Mouse (Mus musculus) left cerebral cortex, postnatal 36 days (tissue): ENCODE measurements around the gene Adamtsl3. TPM values are rescaled to one million over a fixed set of nuclear protein-coding genes. Genes with fewer than 3 reads are reported as not detected.

Source experiments
- DNase-seq, 2 experiments: peaks; one replicate each; pipeline ENCODE4 v3.0.0; 2021 to 2022; ENCODE audit warnings: low spot score in 2 of 2, mixed read lengths in 1 of 2
- intact Hi-C: fragments of 180-260 bp; cut with DNase I; formaldehyde crosslinking; loops from one replicate; pipeline ENCODE4 v1.15.1; 2025
- total RNA-seq, 2 experiments: library from RNA; stranded (reverse); gene quantifications; 2 replicates each; pipeline ENCODE4 v1.2.3; 2021

Adamtsl3 gene
- total RNA-seq, 2 experiments from 2014 or later: 0.86 to 1.4 TPM

DNA sequence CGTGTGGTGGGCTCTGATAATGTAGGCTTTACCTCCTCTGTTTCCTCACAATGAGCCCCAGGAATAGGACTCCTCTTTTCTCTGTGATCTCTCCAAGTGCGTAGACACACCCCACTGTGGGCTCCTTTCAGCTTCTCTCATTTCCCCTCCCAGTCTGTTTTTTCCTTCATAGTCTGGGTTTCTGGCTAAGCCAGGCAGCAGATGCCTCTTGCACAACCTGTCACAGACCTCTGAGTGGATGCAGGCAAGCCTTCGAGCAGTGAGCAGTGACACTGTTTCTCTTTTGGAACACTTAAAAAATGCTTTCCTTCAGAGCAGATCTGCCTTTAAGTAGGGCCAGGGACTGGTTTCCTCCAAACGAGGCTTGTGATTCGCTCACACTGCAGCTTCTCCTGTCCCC, 24.2 kb downstream of the Adamtsl3 start:
- intact Hi-C loops: no loop called here
- no peak for DNase-seq

DNA sequence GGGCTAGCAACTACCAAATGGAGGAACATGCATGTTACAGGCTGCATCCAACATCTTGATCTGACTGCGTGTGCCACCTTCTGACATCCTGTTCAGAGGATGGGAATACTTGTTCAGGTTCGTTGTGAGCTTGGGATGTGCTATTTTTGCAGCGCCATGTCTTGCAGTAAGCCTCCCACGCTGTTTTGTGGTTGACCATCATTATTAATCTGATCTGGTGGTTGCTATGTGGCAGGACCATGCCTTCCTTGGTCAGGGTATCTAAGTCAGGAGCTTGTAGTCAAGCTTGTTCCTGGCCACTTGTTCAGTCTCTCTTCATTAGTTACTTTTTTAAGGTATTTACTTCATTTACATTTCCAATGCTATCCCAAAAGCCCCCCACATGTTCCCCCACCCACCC, 24.7 kb downstream of the Adamtsl3 start:
- intact Hi-C loops: no loop called here
- DNase-seq: no peak

DNA sequence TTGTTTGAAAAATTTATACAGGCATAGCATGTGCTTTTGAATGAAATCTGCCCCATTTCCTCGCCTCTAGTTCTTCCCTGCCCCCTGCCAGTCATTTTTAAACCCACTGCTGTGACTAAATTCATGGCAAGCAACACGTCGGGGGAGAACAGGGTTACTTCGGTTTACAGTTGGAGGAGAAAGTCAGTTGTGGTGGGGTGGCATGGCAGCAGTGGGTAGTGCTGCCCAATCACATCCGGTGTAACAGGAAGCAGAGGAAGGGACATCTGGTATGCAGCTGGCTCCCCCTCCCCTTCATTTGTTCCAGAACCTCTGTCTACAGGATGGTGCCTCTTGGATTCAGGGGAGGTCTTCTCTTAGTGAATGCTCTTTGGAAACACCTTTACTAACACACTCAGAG, 25.6 kb downstream of the Adamtsl3 start:
- no peak for DNase-seq
- intact Hi-C loops: no loop called here

DNA sequence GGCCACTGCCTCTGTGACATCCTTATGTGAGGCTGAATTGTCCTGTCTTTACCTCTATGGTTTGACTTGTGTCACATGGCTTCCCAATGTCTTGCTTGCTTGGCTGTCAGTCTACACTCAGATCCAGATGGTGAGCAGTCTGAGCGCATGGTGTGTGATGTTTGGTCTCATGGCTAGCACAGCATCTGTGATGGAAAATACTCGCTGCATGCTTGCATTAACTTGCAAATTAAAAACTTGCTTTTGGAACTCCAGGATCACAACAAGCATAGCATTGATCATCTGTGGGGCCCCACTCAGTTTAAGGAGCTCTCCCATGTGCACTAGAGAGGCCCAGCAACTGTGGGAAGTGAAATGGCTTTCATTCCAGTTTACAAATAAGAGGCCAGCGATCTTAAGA, 29.1 kb downstream of the Adamtsl3 start:
- intact Hi-C loops: no loop called here
- no peak for DNase-seq

DNA sequence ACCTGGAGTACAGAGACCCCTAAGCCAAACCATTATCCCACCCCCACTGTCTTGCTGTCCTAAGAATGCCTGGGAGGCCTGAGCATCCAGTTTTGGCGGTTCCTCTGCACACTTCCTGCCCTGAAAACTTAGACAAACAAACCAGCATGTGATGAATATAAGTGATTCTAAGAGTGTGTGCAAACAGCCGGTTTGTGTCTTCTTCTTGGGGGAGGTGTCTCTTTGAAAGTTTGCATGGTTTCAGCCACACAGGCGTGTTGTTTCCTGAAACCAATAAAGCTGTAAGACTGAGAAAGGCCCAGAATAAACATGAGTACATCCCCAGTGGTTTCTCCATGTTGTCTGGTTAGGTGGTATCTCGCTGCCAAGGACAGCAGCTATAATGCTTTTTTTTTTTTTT, 30.6 kb downstream of the Adamtsl3 start:
- no peak for DNase-seq
- intact Hi-C loops: no loop called here

DNA sequence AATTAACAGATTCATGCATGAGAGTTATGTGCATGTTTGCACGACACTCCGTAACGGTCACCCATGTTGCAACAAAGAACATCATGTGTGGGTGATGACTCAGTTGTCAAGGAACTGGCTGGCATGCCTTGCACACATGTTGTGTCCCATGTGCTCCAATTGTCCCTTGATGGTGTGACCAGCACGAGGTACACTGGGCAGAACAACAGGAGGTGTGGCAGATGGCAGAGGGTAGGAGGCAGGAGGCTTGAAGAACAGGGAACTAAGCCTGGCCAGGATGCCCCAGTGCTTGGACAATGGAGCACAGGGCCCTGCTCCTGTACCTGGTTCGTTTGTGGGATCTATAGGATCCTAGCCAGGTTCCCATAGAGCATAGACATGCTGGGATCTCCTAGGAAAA, 31.0 kb downstream of the Adamtsl3 start:
- intact Hi-C loops: no loop called here
- no peak for DNase-seq

DNA sequence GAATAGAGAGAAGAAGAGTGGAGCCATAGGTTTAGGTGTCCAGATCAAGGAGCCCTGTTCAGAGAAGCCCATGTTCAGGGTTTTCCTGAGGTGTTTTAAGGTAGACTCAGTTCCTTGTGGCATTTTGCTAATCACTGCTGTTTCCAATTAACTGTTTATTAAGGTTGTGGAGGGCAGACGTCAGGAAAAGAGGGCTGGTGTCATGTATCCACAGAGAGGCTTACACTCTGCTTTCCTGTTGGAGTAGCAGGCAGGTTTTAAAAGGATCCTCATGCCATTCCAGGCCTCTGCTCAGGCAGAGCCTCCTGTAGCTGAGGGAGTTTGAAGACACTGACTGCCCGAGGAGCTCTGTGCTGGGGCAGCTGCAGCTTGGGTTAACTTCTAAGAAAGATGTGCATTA, 32.6 kb downstream of the Adamtsl3 start:
- DNase-seq: no peak
- intact Hi-C loops: no loop called here

DNA sequence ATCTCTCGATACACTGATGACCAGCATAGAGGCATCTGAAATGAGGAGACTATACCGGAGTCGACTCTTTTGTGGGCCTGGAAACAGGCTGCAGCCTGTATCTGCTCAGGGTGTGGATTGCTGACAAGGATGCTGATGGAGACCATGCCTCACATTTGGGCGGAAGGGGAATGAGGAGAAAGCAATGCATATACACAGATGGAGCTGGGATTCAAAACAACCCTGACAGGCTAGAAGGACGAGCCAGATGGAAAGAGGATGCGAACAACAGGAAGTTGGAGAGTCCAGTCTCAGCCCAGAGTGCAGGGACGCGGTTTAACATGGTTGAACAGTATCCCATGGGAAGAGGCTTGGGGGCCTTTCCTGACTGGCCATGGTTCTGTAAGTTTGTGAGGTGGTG, 34.6 kb downstream of the Adamtsl3 start:
- no peak for DNase-seq
- intact Hi-C loops: no loop called here

DNA sequence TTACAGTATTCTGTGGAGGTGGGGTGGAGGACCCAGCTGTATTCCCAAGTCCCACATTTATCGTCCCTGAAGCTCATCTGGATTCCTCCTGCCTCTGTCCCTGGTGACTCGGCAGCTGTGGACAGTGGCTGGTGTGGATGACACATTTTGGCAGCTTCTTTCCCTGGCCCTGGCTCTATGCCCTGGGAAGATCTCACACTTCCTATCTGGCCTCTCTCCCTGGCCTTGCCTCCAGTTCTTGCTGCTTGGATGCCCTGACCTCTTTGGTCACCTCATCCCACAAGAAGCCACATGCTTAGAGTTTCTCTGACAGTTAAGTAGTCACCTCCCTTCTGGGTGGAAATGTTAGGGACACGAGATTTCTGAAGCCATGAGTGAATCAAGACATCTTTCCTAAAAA, 35.9 kb downstream of the Adamtsl3 start:
- no peak for DNase-seq
- intact Hi-C loops: no loop called here

DNA sequence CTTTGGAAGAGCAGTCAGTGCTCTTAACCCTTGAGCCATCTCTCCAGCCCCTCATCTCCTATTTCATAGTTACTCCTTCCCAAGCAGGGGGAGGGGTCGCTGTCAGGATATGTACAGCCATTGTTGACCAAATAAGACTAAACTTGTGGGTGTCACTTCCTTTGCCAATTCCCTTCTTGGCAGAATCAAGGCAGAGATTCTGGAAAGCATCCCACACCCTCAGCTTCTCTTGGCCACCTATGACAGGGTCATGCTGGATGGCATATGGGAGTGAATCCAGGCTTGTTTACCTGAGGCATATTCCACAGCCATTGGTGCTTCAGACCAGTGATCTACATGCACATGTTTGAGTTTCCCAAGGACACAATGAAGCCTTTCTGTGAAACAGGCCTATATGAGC, 42.8 kb downstream of the Adamtsl3 start:
- no peak for DNase-seq
- intact Hi-C loops: no loop called here

DNA sequence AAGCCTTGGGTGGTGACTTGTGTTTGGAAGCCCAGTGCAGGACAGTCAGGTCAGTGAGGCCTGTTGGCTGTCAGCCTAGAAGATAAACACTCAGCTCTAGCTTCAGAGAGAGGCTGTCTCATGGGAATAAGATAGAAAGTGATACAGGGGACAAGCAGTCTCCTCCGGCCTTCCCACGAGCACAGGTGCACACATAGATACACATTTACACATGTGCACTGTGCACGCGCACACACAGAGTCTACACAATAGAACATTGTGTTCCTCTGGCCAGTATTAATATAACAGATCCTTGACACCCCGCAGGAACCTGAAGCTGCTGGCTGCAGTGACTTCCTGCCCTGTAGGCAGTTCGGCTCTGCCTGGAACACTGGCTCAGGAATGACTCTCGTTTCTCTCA, 44.3 kb downstream of the Adamtsl3 start:
- no peak for DNase-seq
- intact Hi-C loops: no loop called here

DNA sequence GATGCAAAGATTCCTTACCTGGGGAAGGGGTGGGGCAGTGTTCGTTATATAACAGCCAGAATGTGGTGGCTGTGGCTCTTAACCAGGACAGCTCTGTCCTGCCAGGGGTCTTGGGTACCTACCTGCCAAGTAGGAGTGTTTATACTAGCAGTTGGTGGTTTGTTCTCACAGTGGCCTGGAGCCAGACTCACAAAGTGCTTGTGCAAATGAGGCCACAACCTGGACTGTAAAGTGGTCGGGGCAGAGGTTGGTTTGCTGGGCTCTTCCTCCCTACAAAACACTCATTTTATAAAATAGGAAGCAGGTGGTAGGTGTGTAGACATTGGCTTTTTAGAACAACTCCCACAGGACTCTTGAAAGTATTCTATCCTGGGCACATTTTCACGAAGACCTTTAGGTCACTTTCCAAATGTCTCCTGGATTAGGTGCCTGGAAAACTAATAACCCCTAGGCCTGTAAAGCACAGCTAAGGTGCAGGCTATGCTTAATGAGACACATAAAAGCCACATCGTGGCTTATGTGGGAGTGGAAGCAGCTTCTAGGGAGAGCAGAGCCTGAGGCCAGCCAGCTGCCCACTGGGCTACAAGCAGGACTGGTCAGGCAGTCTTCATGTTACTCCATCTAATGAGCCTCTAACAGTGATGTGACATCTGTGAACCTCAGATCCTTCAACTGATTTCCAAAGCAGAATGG, 47.5 kb downstream of the Adamtsl3 start:
- intact Hi-C loops: no loop called here

DNA sequence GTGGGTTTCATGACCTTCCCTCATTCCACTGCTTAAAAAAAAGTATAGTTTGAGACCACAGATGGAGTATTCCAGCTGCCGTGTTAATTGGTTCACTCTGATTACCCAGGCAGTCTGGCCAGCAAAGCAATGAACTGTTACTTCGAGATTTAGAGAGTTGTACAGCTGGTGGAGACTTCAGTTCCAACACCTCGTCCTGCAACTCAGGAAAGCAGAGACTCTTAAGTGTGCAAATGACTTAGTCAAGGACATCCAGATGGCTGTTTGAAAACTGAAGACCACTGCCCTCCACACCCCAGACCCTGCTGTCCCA, 48.0 kb downstream of the Adamtsl3 start:
- no peak for DNase-seq
- intact Hi-C loops: no loop called here

More for the DNA sequence above, 47.5 kb downstream of the Adamtsl3 start:
- DNase-seq: no peak

DNA sequence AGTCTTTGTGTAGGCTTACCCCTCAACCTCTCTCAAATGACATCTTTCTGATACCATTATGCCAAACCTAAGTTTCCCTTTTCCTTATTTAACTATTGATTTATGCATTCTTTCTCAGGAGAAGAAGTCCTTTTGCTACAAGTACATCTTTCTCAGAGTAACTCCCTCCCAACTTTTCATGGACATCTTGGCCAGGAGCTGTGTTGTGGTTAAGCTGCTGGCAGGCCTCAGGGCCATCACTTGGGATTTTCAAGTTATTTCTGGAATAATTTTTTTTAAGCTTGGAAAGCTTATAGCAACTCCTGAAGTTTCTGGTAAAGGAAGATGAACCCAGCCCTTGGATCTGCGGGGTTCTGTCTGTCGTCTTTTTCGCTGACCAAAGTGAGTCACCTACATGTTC, 51.6 kb downstream of the Adamtsl3 start:
- no peak for DNase-seq
- intact Hi-C loops: no loop called here

DNA sequence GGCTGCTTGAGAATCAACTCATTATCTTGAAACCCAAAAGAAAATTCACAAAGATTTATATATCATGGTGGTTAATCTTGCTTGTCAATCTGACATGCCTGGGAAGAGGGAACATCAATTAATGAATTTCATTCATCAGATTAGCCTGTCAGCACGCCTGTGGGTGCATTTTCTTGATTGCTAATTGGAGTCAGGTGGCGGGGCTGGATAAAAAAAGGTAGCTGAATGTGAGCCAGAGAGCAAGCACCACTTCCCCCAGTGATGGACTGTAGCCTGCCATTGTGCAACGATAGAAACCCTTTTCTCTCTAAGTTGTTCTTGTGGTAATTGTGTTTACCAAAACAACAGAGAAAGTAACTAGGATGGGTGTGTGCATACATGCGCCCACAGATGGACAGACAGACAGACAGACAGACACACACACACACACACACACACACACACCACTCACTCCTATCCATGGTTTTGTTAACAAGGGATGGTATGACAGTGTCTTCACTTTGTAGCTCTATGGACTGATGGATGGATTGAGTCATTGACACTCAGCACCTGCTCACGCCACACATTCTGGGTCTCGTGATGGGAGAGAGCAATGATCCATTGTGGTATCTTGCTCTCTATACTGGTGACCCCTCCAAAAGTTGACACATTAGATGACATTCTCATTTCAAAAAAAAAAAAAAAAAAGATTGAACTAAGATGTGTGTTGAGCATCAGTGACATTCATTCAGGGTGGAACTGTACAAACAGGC, 59.1 kb downstream of the Adamtsl3 start:
- intact Hi-C loops: no loop called here
- DNase-seq: no peak

DNA sequence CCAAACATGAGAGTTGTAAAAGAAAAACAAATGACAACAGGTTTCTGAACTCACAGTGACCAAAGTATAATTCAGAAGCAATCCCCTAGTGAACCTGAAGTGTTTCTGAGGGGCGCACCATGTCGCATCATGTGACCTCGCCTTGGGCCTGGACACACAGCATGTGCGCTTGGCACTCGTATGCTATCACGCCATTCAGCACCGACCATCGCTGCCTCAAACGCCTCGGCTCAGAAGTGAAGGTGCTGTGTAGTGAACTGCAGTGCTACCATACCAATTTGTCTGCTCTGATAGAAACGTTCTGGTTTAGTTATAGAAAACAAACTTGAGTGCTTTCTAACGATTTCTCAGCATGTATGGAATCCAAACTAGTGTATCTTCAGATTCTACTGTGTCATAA, 59.7 kb downstream of the Adamtsl3 start:
- no peak for DNase-seq
- intact Hi-C loops: no loop called here

DNA sequence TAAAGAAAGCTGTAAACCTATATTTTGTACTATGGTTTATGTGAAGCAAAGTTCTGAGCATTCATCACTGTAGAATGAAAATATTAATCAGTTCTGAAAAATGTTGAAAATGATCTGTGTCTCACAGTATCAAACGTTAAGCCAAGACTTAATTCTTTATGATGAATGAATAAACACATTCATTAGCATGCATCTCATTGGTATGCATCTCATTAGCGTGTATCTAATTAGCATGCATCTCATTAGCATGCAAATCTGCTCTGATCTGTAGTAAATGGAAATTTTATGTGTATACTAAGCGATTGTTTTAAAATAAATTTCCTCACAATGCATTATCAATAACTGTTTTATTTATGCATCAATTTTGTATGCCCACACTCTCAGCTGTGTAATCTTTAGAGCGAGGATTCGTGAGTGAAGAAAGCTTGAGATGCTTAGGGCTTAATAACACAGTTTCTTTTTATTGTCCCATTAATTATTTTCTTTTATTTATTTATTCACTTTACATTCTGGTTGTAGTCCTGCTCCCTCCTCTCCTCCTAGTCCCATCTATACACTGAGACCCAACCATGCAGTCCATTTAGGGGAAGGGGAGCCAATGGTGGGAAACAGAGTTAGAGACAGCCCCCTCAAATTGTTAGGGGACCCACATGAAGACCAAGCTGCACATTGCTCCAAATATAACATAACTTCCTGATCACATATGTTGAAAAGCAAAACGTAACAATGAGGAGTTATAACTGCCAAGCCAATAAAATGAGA, 60.4 kb downstream of the Adamtsl3 start:
- DNase-seq: no peak
- intact Hi-C loops: no loop called here

DNA sequence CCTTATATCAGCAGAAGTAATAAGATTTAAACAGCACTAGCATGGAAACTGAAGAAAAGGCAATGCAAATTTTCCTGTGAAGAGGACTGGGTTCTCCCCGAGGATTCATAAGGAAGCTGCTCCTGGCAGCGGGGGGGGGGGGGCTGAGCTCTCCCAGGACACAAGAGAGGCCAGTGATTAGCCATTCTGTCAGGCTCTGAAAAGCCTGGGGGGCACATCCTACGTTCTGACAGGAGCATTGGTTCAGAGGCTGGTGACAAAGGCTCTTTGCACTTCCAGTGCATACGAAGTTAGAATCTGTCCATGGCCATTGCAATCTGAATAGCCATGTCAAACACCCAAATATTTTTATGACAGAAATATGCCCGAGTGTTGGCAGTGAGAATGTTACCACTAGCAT, 61.4 kb downstream of the Adamtsl3 start:
- no peak for DNase-seq
- intact Hi-C loops: no loop called here

DNA sequence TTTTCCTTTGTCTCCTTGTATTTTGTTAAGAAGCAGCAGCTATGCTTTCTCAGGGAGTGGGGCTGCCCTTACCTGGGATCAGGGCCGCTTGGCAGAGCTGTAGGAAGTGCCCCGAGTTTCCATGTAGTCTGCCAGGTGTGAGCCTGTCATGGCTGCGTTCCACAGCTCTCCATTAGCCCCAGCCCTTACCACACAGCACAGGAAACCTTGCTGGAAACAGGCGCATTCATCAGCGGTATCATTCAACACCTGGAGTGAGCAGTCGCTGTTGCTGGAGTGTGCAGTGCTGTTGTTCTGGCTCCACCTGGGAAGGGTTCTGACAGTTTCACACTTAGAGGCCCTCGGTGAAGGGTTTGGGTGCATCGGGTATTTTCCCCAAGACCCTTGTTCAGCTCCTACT, 62.1 kb downstream of the Adamtsl3 start:
- DNase-seq: no peak

DNA sequence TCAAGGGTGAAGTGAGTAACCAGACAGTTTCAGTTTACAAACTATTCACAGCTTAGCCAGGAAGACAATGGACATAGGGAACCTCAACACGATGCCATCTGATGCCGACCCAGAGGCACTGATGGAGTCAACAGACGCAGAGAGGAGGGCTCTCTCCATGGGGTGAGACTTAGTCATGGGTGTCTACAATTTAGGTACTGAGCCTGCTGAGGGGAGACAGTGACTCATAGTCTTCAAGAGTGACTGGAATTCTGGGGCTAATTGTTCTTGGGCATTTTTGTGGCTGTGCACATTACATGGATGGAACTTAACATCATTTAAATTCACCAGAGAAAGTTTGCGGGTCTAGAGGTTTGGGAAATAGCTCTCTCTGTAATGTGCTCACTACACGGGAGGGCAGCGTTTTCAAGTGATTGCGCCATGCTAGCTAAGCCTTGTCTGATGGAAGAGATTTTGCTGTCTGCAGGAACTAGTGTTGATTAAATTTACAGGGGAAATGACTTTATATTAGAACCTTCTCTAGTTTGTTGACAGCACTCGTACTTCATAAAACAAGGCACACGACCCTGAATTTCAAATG, 70.1 kb downstream of the Adamtsl3 start:
- no peak for DNase-seq
- intact Hi-C loops: no loop called here

More for the DNA sequence above, 62.1 kb downstream of the Adamtsl3 start:
- intact Hi-C loops: no loop called here

DNA sequence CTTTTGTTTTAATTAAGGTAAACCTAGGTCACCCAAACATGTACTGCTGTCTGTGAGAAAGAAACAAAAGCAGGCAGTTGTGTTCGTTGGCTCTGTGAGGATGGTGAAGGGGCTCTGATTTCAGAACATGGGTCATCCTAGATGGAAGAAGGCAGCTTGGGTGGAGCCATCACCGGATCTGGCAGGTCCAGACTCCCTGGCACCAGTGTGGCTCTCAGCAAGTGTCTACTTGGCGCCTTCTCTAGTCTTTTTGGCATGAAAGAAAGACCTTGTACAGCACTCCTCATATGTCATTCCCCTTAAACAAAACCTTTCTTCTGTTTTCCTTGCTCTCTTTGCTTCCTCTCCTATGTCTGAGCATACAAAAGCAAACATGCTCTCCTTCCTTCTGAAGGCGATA, 75.5 kb downstream of the Adamtsl3 start:
- DNase-seq: no peak
- intact Hi-C loops: no loop called here
